Mouse (Mus musculus) heart, embryonic 13.5 days (tissue): ENCODE results near the gene Bckdha. TPM values are rescaled to one million over a fixed set of nuclear protein-coding genes. Genes with fewer than 3 reads are reported as not detected.

Experiments
- ATAC-seq: fragments of 200-750 bp; cut with Nextera tagmentation; 2 replicates; pipeline ENCODE4 v1.8.0; 2017; ENCODE audit warnings: moderate TSS enrichment; ENCODE audit not compliant: insufficient number of reproducible peaks, low FRiP score, low TSS enrichment; ENCODE audit errors: extremely low read depth
- H3K27ac ChIP-seq: fragments of 300-500 bp; sonication (generic); replicated peaks from 2 replicates; pipeline ENCODE4 v1.5.1; 2015; ENCODE audit warnings: moderate library complexity, mild to moderate bottlenecking, inconsistent platforms
- H3K27me3 ChIP-seq: fragments of 300-500 bp; sonication (generic); replicated peaks from 2 replicates; pipeline ENCODE4 v1.6.1; 2015; ENCODE audit warnings: mild to moderate bottlenecking, inconsistent platforms
- H3K36me3 ChIP-seq: fragments of 300-500 bp; sonication (generic); 2 replicates; pipeline ENCODE4 v1.6.1; 2015; ENCODE audit warnings: mild to moderate bottlenecking, inconsistent platforms
- H3K4me1 ChIP-seq: fragments of 300-500 bp; sonication (generic); 2 replicates; pipeline ENCODE4 v1.6.1; 2015; ENCODE audit warnings: inconsistent platforms
- H3K4me2 ChIP-seq: fragments of 300-500 bp; sonication (generic); 2 replicates; pipeline ENCODE4 v1.6.1; 2015; ENCODE audit warnings: inconsistent platforms, mild to moderate bottlenecking, moderate library complexity
- H3K4me3 ChIP-seq: fragments of 300-500 bp; sonication (generic); 2 replicates; pipeline ENCODE4 v1.5.1; 2015; ENCODE audit warnings: moderate library complexity, mild to moderate bottlenecking, inconsistent platforms
- H3K9ac ChIP-seq: fragments of 300-500 bp; sonication (generic); 2 replicates; pipeline ENCODE4 v1.6.1; 2015; ENCODE audit warnings: inconsistent platforms, mild to moderate bottlenecking, moderate library complexity
- H3K9me3 ChIP-seq: fragments of 300-500 bp; sonication (generic); 2 replicates; pipeline ENCODE4 v1.6.1; 2016; ENCODE audit warnings: inconsistent platforms
- WGBS: fragments of 180-500 bp; shearing (Covaris S2); methylation state at CpG from one replicate; pipeline ENCODE4 v1.1.7; 2015; ENCODE audit warnings: mixed read lengths; 5-methylcytosine and 5-hydroxymethylcytosine counted together
- polyA plus RNA-seq: library from polyadenylated mRNA; unstranded; fragments of >200 nt; fragmentation: Nextera tagmentation; extraction: Ambion mirVana; gene quantifications from 2 replicates; pipeline ENCODE4 v1.2.1, GENCODE M21; 2015

Bckdha gene
- polyA plus RNA-seq, 1 experiment from 2014 or later = 56.9 TPM

DNA sequence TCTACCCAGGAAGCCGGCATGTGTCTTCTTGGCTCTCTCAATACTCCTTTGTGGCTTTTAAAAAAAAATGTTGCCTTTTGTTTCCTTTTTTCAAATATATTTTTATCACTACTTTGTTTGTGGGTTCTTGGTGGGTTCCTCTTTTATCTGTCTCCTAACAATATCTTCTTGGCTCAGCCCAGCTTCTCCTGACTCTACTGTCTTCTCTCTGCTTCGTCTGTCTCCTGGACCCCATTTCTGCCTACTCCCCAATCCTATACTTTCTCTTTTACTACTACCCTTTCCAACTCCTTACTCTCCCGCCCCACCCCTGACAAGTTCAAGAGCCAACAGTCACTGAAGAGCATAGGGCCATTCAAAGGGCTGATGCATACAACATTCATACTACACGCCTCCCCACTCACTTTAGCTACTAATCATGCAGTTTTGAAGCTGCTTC, 52.1 kb downstream of the Bckdha start:
- no peak overlapping the region for H3K4me2 ChIP-seq
- H3K27me3 ChIP-seq = peaks cover 13% of the 10 kb centered on the region
- no peak for ATAC-seq
- H3K27ac ChIP-seq = no peak overlapping the region
- H3K36me3 ChIP-seq = no peaks in the 10 kb centered on the region
- H3K4me1 ChIP-seq = no peaks in the 10 kb centered on the region
- no peaks in the 10 kb centered on the region for H3K9me3 ChIP-seq
- 65% methylated on average over 4 of the region's 4 CpGs for WGBS
- H3K4me3 ChIP-seq = no peak overlapping the region
- no peak overlapping the region for H3K9ac ChIP-seq

DNA sequence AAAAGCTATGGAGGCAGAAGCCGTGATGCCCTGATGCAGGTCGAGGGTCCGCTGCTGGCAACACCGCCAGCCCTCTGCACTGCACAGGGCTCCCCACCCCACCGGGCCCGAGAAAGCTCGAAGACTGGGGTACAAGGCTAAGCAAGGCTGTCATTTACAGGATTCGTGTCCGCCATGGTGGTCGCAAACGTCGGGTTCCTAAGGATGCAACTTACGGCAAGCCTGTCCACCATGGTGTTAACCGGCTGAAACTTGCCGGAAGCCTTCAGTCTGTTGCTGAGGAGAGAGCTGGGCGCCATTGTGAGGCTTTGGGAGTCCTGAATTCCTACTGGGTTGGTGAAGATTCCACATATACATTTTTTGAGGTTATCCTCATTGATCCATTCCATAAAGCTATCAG, 57.4 kb downstream of the Bckdha start:
- Histone ChIP-seq H3K27ac (no peak overlapping the region), H3K9ac (no peak overlapping the region), H3K4me2 (no peak overlapping the region), H3K4me3 (no peak overlapping the region), H3K27me3 (peaks cover 12% of the 10 kb centered on the region; the same call in 1 of the 2 replicates), H3K4me1 (no peaks in the 10 kb centered on the region), H3K9me3 (no peaks in the 10 kb centered on the region), H3K36me3 (no peaks in the 10 kb centered on the region)
- no peak for ATAC-seq
- 80% methylated on average over 16 of the region's 16 CpGs for WGBS

DNA sequence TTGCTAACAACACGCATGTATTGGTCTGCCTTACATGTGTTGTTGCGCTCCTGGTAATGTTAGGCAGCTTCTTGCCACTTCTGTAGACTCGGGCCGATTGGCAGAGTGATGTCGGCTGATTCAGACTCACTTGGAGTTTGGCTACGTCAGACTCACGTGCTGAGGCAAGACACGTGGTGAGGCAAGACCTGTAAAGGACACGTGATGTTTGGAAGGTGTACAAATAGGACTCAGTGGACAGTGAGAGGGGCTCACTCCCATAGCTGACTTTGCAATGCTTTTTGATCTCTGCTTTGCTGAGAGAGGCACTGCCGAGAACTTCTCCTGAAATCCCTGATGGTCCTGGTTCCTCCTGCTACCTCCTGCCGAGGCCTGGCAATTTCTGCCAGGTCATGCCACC, 58.1 kb downstream of the Bckdha start:
- no peak overlapping the region for H3K27ac ChIP-seq

DNA sequence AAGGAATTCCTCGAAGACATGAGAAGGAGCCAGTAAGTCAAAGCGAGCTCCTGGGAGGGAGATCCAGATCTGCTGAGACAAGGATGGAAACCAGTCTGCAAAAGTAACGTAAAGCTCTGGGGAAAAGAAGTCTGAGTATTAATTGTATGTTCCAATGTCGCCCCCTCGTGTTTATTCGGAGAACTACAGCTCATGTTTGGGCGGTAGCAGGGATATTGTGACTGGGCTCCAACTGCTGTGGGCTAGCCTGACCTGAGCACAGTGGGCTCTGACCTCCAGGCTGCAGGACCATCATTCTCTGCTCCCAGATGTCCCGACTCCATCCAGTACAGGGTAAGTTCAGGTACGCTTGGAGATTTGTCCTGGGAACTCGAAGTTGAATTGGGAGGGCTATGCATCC, 59.1 kb downstream of the Bckdha start:
- 15% methylated on average over 10 of the region's 10 CpGs for WGBS
- no peaks in the 10 kb centered on the region for H3K36me3 ChIP-seq

More for the DNA sequence above, 58.1 kb downstream of the Bckdha start:
- Histone ChIP-seq H3K9me3 (no peaks in the 10 kb centered on the region), H3K4me1 (no peaks in the 10 kb centered on the region), H3K9ac (no peak overlapping the region), H3K36me3 (no peaks in the 10 kb centered on the region), H3K27me3 (peaks cover 12% of the 10 kb centered on the region; the same call in 1 of the 2 replicates), H3K4me2 (no peak overlapping the region), H3K4me3 (no peak overlapping the region)
- WGBS = 79% methylated on average over 11 of the region's 11 CpGs
- no peak for ATAC-seq

DNA sequence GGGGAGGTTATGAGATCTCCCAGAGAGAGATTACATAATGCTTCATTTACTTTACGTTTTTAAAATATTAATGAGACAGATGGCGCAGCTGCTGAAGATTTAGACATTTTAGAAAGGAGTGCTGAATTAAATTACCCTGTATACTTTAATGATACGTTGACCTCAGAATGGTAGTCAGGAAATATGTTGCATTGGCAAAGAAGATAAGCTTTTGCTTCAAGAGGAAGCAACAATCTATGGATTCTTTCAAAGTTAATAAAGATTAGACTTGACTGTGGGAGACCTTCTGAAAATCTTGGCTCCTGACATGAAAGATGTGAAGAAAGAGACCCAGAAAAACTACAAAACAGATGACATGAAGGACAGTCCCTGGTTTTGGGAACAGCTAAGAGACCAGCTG, 64.9 kb downstream of the Bckdha start:
- ATAC-seq = no peak
- H3K27me3 ChIP-seq = peaks cover 4% of the 10 kb centered on the region; the same call in 1 of the 2 replicates
- WGBS = 72% methylated on average over 3 of the region's 3 CpGs
- no peaks in the 10 kb centered on the region for H3K9me3 ChIP-seq
- no peak overlapping the region for H3K4me2 ChIP-seq
- H3K4me3 ChIP-seq = no peak overlapping the region
- no peaks in the 10 kb centered on the region for H3K36me3 ChIP-seq
- no peak overlapping the region for H3K27ac ChIP-seq
- no peaks in the 10 kb centered on the region for H3K4me1 ChIP-seq
- H3K9ac ChIP-seq = no peak overlapping the region

More for the DNA sequence above, 59.1 kb downstream of the Bckdha start:
- H3K9ac ChIP-seq = no peak overlapping the region
- H3K27me3 ChIP-seq = peaks cover 12% of the 10 kb centered on the region; the same call in 1 of the 2 replicates
- H3K4me3 ChIP-seq = no peak overlapping the region
- no peak for ATAC-seq
- no peaks in the 10 kb centered on the region for H3K9me3 ChIP-seq
- H3K4me2 ChIP-seq = no peak overlapping the region
- H3K27ac ChIP-seq = no peak overlapping the region
- H3K4me1 ChIP-seq = no peaks in the 10 kb centered on the region

DNA sequence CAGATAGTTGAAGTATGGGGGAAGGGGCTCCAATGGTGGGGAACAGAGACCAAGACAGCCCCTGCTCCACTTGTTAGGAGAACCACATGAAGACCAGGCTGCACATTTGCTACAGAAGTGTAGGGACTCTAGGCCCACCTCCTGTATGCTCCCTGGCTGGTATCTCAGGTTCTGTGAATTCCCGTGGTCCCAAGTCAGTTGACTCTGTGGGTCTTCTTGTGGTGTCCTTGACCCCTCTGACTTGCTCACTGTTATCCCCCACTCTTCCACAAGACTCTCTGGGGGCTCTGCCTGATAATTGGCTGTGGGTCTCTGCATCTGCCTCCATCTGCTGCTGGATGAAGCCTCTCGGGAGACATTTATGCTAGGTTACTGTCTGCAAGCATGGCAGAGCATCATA, 67.6 kb downstream of the Bckdha start:
- Histone ChIP-seq H3K4me3 (no peak overlapping the region), H3K27ac (no peak overlapping the region)
- 81% methylated on average over 2 of the region's 2 CpGs for WGBS

DNA sequence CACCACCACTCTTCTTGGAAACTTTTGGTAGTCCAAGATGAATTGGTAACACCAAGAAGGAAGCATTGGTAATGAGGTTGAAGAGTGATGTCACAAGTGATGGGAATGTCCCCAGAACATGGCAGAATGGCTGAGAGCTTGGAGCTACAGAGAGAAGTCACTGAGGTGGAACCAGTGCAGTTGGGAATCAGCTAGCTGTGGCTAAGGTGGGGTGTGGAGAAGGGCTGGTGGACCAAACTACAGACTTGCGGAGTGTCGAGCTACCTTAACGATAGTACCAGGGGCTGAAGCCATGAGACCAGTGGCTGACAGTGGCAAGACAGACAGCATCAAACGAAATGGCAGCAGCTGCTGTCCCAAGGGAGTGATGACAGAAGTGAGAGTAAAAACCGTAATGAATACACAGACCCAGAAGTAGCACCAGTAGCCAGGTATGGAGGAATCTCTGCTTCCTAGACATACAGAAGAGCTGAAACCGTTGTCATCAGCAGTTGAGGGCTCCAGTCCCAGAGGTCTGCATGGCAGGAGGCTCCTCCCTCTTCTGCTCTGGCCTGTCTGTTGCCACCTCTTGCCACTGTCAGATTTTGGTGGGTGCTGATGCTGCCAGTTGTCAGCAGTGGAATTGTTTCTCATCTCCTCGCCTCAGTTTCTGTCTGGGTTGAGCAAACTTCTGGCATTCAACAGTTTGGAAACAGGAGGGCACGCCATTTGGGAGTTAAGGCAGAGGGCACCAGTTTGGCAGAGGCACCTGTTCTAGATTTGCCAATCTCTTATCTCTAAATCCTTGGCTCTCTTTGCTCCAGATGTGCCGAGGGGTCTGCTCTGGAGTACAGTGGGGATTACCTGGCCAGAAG, 73.2 kb downstream of the Bckdha start:
- 65% methylated on average over 9 of the region's 9 CpGs for WGBS
- ATAC-seq = no peak
- no peaks in the 10 kb centered on the region for H3K9me3 ChIP-seq
- H3K36me3 ChIP-seq = no peaks in the 10 kb centered on the region
- H3K4me3 ChIP-seq = no peak overlapping the region
- H3K9ac ChIP-seq = no peak overlapping the region
- no peak overlapping the region for H3K27ac ChIP-seq
- no peaks in the 10 kb centered on the region for H3K4me1 ChIP-seq
- no peaks in the 10 kb centered on the region for H3K27me3 ChIP-seq
- no peak overlapping the region for H3K4me2 ChIP-seq

More for the DNA sequence above, 67.6 kb downstream of the Bckdha start:
- H3K9me3 ChIP-seq = no peaks in the 10 kb centered on the region
- no peak overlapping the region for H3K4me2 ChIP-seq
- no peaks in the 10 kb centered on the region for H3K36me3 ChIP-seq
- no peak overlapping the region for H3K9ac ChIP-seq
- ATAC-seq = no peak
- no peaks in the 10 kb centered on the region for H3K4me1 ChIP-seq
- no peaks in the 10 kb centered on the region for H3K27me3 ChIP-seq

DNA sequence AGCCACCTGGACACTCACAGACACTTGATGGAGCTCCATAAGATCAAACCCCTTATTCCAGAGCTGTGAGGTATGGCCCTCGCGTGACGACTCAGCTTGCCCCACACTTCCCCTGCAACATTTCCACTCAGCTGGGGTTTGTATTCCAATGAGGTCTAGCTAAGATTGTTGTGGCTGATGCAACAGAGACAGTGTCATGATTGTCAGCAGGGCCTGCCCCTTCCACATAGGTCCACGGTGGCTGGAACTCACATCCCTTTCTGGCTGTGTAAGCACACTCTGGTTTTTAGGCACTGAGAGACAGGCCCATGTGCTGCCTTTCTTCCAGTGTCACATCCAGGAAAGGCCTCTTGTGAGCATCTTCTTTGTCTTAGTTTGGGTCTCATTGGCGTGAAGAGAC, 74.1 kb downstream of the Bckdha start:
- no peak overlapping the region for H3K9ac ChIP-seq
- no peak for ATAC-seq
- no peaks in the 10 kb centered on the region for H3K9me3 ChIP-seq
- H3K4me3 ChIP-seq = no peak overlapping the region
- no peaks in the 10 kb centered on the region for H3K27me3 ChIP-seq
- no peaks in the 10 kb centered on the region for H3K4me1 ChIP-seq
- H3K4me2 ChIP-seq = no peak overlapping the region
- H3K36me3 ChIP-seq = no peaks in the 10 kb centered on the region
- no peak overlapping the region for H3K27ac ChIP-seq
- 73% methylated on average over 5 of the region's 5 CpGs for WGBS

DNA sequence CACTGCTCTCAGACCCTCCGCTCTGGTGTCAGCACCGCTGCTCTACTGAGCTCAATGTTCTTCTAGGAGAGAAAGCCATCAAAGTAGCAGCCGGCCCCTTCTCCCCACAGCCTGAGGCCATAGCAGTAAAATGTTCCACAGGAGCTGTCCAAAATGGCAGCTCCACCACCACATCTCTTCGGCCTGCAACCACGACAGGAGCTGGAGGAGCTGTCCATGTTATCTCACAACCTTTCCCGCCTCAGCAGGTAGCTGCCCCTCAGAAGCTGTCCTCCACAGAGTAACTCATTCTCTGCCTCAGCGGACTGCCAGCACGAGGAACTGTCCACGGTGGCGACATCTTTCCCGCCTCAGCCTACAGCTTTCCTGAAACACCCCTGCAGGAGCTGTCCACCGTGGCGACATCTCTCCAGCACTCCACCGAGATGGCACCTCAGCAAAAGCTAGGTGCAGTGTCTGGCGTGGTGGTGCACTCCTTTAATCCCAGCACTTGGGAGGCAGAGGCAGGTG, 76.4 kb downstream of the Bckdha start:
- Histone ChIP-seq H3K27ac (no peak overlapping the region), H3K9ac (no peak overlapping the region)

More for the DNA sequence above, 76.4 kb downstream of the Bckdha start:
- no peaks in the 10 kb centered on the region for H3K4me1 ChIP-seq
- H3K4me2 ChIP-seq = no peak overlapping the region
- no peak overlapping the region for H3K4me3 ChIP-seq
- no peaks in the 10 kb centered on the region for H3K27me3 ChIP-seq
- H3K36me3 ChIP-seq = no peaks in the 10 kb centered on the region
- ATAC-seq = no peak
- H3K9me3 ChIP-seq = no peaks in the 10 kb centered on the region
- WGBS = 70% methylated on average over 15 of the region's 15 CpGs

Other genes with a start within 250 kb of the Bckdha start
- 0.27 and 0.40 TPM in 2 replicates for gene Cxcl17, start 246.1 kb downstream of the Bckdha start, polyA plus RNA-seq
- 2.6 and 2.9 TPM in 2 replicates for gene Ceacam1, start 181.4 kb downstream of the Bckdha start, polyA plus RNA-seq
- 0.05 TPM in 1 of 2 replicates, not detected in the other for gene Ceacam2, start 119.1 kb downstream of the Bckdha start, polyA plus RNA-seq
- not detected in 2 replicates for gene Erich4, start 43.1 kb downstream of the Bckdha start, polyA plus RNA-seq
- gene Dmac2, start 39.6 kb downstream of the Bckdha start, polyA plus RNA-seq = 49.5 and 57.7 TPM in 2 replicates
- 5.7 and 5.8 TPM in 2 replicates for gene B3gnt8, start 32.3 kb downstream of the Bckdha start, polyA plus RNA-seq
- gene Exosc5, start 183 bp upstream of the Bckdha start, polyA plus RNA-seq = 40.4 and 42.1 TPM in 2 replicates
- gene Tmem91, start 16.2 kb upstream of the Bckdha start, polyA plus RNA-seq = 1.4 and 1.5 TPM in 2 replicates
- gene B9d2, start 21.8 kb upstream of the Bckdha start, polyA plus RNA-seq = 30.8 and 32.8 TPM in 2 replicates
- 4.3 TPM in 2 replicates for gene Tgfb1, start 28.0 kb upstream of the Bckdha start, polyA plus RNA-seq
- 19.7 and 22.1 TPM in 2 replicates for gene Ccdc97, start 60.1 kb upstream of the Bckdha start, polyA plus RNA-seq
- 38.1 and 38.8 TPM in 2 replicates for gene Hnrnpul1, start 95.8 kb upstream of the Bckdha start, polyA plus RNA-seq
- 47.3 and 48.6 TPM in 2 replicates for gene Axl, start 129.7 kb upstream of the Bckdha start, polyA plus RNA-seq
- gene Cyp2s1, start 157.9 kb upstream of the Bckdha start, polyA plus RNA-seq = 2.7 and 3.0 TPM in 2 replicates
- not detected in 2 replicates for gene Cyp2b10, start 238.6 kb upstream of the Bckdha start, polyA plus RNA-seq